Mouse (Mus musculus): ENCODE results near the gene Sphk2. TPM values are rescaled to one million over a fixed set of nuclear protein-coding genes. Genes with fewer than 3 reads are reported as not detected.

The Sphk2 gene
- total RNA-seq, 2 experiments from 2014 or later, result 30.5 to 31.4 TPM

- DNase-seq (ENCODE audit: low spot score in 2 of 2), result no peak
Measured at GRCm38 (mm10) chr7:45711316-45712021, 6.3 kb downstream of the Sphk2 start.

- peak in 1 of 2 experiments; percentile 20 for DNase-seq (ENCODE audit: low spot score in 2 of 2)
Measured at GRCm38 (mm10) chr7:45710477-45711191, 7.2 kb downstream of the Sphk2 start.

DNA sequence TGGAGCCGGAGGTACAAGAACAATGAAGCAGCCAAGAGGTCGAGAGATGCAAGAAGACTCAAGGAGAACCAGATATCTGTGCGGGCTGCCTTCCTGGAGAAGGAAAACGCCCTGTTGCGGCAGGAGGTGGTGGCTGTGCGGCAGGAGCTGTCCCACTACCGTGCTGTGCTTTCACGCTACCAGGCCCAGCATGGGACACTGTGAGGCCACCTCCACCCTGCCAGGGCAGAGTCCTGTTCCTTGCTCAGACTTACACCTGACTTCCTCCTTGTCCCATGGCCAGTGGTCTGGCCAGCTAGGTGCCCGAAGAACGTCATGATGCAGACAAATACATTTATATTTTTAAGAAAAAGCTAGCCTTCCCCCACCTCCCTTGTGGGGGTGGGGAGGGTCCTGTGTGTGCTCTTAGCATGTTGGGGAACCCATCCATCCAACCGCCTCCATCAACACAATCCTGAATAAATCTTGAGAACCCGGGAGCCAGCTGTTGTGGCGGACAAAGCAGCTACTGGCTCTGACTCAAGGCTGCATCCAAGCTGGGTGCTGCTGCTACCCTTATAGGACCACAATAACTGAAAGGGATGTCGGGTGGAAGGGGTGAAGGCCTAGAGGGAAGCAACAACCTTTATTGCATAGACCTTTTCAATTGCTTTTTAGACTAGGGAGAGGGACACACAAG lies 8.0 kb downstream of the Sphk2 start:
- DNase-seq (ENCODE audit: low spot score in 2 of 2), result peak in 1 of 2 experiments; percentile 26

DNA sequence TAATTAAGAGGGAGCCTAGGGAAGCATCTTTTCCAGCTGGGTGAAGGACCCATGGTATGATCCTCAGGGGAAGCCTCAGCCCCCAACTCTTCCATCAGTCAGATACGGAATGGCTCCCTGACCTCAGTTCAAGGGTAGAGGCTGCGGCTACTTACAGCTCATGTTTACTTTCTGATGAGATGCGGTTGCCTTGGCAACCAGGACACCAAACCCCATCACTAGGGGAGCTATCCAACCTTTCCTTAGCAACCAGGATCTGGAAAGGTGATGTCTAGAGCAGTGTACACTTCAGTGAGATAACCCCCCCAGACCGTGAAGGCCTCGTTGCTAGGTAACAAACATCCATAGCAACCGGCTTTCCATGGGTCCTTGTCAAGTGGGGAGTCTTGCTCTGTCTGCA lies 8.8 kb downstream of the Sphk2 start:
- peak in 1 of 2 experiments; percentile 52 for DNase-seq (ENCODE audit: low spot score in 2 of 2)

GRCm38 (mm10) chr7:45708221-45708761 lies 9.5 kb downstream of the Sphk2 start:
- DNase-seq (ENCODE audit: low spot score in 2 of 2), result peak; percentile 36 to 57

GRCm38 (mm10) chr7:45707375-45707967 lies 10.3 kb downstream of the Sphk2 start:
- peak; percentile 95 to 96 for DNase-seq (ENCODE audit: low spot score in 2 of 2)

DNA sequence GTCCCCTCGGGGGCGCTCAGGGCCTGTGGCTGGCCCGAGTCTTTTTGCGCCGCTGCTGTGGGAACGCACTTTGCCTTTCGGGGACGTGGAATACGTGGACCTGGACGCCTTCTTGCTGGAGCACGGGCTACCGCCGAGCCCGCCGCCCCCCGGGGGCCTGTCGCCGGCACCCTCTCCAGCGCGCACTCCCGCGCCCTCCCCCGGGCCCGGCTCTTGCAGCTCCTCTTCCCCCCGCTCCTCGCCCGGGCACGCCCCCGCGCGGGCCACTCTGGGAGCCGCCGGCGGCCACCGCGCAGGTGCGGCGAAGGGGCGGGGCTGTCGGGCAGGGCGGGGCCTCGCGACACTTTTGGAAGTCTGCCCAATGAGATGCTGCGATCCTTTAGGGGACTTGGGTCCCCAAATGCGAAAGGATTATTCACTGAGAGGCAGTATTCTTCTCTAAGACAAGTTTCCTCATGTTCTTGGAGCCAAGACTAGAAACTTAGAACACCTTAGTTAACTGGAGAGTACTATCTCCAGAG lies 11.0 kb downstream of the Sphk2 start:
- DNase-seq (ENCODE audit: low spot score in 2 of 2), result peak; percentile 82 to 88

- peak; percentile 84 to 89 for DNase-seq (ENCODE audit: low spot score in 2 of 2)
Measured at GRCm38 (mm10) chr7:45705873-45706281, 11.9 kb downstream of the Sphk2 start.

DNA sequence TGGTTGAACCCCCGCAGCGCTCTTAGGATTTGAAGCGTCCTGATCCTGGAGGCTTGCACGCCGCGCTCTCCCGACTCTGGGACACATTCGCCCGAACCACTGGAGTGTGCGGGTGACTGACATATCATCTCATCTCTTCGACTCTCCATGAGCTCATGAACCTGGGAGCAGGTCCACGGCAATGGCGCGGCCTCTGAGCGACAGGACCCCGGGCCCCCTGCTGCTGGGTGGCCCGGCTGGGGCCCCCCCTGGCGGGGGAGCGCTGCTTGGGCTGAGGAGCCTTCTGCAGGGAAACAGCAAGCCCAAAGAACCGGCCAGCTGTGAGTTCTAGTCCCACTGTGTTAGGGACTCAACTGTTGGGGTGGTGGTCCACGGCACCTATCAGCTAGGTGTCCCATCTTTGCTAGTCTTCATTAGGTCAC lies 12.3 kb downstream of the Sphk2 start:
- DNase-seq (ENCODE audit: low spot score in 2 of 2), result no peak

DNA sequence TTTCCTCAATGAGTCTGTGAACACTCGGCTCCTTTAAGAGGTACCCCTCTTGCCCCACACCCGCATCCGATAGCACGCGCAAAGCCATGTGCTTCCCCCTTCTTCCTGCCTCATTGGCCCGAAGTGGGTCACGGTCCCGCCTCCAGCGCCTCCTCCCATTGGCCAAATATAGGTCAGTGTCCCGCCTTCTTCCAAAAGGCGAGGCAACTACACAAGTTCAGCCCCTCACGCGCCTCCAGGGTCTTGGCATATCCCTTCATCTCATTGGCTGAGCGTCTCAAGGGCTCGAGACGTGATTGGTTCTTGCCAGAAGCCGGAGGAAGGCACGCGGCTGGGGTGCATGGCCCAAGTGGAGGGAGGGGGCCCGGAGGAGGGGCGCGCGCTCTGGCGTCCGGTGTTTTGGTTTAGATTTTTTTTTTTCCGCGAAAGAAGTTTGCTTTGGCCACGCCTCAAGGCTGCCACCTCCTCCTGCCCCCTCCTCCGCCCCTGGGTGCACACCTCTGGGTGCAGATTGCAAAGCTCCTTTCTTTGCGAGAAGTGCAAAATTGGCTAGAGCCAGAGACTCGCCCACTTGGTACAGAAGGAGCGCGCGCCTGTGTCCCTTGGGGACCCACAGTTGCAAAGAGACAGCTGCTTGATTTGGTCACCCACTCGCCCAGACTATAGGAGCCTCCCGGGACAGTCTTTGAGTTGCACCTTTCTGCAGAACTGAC lies 12.9 kb downstream of the Sphk2 start, which contains the start of gene Dbp:
Gene Dbp, plus strand, starts transcription at position 359 of the 713 bp plus-strand sequence.
- DNase-seq (ENCODE audit: low spot score in 2 of 2), result peak; percentile 98 to 100

GRCm38 (mm10) chr7:45704046-45704559 lies 13.7 kb downstream of the Sphk2 start:
- DNase-seq (ENCODE audit: low spot score in 2 of 2), result peak; percentile 85 to 90

- no peak for DNase-seq (ENCODE audit: low spot score in 2 of 2)
Measured at GRCm38 (mm10) chr7:45703521-45704033, 14.2 kb downstream of the Sphk2 start.

- no peak for DNase-seq (ENCODE audit: low spot score in 2 of 2)
Measured at GRCm38 (mm10) chr7:45702809-45703520, 14.8 kb downstream of the Sphk2 start.

DNA sequence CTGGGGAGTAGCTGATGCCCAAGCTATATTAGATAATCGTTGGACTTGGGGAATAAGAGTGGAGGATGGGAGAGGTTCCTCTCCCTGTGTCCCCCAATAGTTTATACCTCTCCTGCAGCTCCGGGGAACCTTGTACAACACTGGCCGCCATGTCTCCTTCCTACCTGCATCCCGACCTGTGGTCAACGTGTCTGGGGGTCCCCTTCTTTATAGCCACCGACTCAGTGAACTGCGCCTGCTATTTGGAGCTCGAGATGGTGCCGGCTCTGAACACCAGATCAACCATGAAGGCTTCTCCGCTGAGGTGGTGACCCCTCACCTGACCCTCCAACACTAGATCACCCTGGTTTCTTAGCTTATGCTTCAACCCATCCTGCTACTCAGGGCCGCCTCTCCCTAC lies 15.5 kb downstream of the Sphk2 start:
- no peak for DNase-seq (ENCODE audit: low spot score in 2 of 2)

GRCm38 (mm10) chr7:45701607-45702006 lies 16.2 kb downstream of the Sphk2 start:
- no peak for DNase-seq (ENCODE audit: low spot score in 2 of 2)

DNA sequence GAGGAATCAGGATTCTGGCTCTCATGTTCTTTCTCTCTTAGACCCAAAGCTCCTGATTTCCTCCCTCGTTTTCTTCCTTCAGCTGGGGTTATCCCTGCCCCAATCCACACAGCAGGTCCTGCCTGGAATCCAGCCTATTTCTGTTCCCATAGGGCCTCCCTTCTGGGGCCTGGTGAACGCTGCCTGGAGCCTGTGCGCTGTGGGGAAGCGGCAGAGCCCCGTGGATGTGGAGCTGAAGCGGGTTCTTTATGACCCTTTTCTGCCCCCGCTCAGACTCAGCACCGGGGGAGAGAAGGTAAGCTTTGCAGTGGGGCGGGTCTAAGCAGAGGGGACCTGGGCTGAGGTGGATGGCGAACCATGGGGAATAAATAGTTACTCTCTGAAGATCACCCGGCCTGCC lies 16.7 kb downstream of the Sphk2 start:
- peak in 1 of 2 experiments; percentile 66 for DNase-seq (ENCODE audit: low spot score in 2 of 2)

DNA sequence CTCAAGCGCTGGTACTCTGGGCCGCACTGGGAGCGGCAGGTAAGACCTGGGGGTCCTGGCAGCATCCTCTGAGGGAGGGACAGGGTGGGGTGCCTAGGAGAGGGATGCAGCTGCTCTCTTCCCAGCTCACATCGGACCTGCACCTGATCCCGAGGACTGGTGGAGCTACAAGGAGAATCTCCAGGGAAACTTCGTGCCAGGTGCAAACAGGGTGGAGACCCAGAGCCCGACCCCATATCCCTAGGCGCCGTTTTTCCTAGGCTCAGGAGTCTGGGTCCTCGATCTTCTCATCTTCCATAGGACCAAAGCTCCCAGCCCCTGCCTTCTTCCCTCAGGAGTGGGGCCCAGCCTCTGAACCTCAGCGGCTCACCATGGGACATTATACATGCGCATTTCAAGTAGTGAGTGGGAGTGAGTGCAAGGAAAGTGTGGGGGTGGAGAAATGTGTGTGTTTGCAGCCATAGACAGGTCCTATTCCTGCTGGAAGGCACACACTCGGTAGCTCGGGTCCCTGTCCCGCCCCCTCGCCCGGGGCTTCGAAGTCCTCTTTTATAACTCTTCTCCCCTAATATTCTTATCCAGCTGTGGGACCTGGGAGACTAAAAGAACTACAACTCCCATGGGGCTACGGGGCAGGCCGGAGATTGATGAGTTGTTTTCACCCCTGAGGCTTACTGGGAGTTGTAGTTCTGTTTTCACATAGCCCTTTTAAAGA lies 17.3 kb downstream of the Sphk2 start:
- peak; percentile 78 to 91 for DNase-seq (ENCODE audit: low spot score in 2 of 2)

DNA sequence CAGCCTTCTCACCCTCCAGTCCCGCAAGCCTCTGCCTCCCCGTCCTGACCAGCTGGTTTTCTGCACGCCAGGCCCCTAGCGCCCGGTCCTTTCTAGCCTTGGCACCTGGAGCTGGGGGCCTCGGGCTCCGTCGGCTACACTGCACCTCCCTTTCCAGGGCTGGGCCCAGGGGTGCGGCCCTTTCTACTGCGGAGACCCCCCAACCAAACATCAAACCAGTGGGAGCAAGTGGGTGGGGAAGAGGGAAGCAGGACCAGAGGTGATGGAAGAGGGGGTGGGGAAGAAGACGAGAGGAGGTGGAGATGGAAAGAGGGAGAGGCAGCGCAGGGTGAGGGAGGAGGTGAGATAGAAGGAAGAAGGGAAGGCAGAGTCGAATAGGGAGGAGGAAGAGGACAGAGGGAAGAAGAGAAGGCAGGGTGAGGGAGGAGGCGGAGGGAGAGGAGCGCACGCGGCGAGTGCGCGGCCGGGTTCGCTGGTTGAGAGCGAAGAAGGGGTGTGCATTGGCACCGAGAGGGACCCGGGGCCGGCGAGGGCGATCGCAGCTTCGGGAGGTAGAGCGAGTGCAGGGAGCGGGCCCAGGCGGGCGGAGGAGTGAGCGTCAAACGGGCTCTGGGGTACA lies 18.2 kb downstream of the Sphk2 start, which contains the start of gene Car11:
Gene Car11, plus strand, starts transcription at position 321 of the 619 bp plus-strand sequence.
- DNase-seq (ENCODE audit: low spot score in 2 of 2), result peak; percentile 37 to 39

All from layer of hippocampus, postnatal 14 days (tissue).